Mouse (Mus musculus): Measurements from ENCODE around the gene Hbq1b. TPM values are rescaled to one million over a fixed set of nuclear protein-coding genes. Genes with fewer than 3 reads are reported as not detected.

Gene Hbq1b
- polyA plus RNA-seq, 1 experiment from 2014 or later, result 5.9 TPM

GRCm38 (mm10) chr11:32320507-32321195, 33.9 kb downstream of the Hbq1b start:
- H3K9me3 ChIP-seq (replicated peaks), result no peaks in the 10 kb centered on the region
- H3K4me3 ChIP-seq, result no peak overlapping the region
- no peaks in the 10 kb centered on the region for H3K27me3 ChIP-seq (ENCODE audit: low read depth, poor library complexity, severe bottlenecking)
- no peaks in the 10 kb centered on the region for H3K36me3 ChIP-seq
- H3K4me1 ChIP-seq, result 0 out of 2 replicates have a peak, but pooled peaks cover 7% of the 10 kb centered on the region
- 77% methylated on average over 11 of the region's 11 CpGs for WGBS
- DNase-seq (ENCODE audit: low spot score), result no peak
- H3K27ac ChIP-seq, result no peak overlapping the region; the same call in 1 of the 2 replicates

GRCm38 (mm10) chr11:32321196-32321565, 34.4 kb downstream of the Hbq1b start:
- DNase-seq (ENCODE audit: low spot score), result peak; percentile 57
- Histone ChIP-seq H3K4me3 (no peak overlapping the region), H3K9me3 (replicated peaks) (no peaks in the 10 kb centered on the region), H3K4me1 (0 out of 2 replicates have a peak, but pooled peaks cover 7% of the 10 kb centered on the region), H3K27me3 (ENCODE audit: low read depth, poor library complexity, severe bottlenecking) (no peaks in the 10 kb centered on the region), H3K36me3 (no peaks in the 10 kb centered on the region), H3K27ac (no peak overlapping the region)
- 44% methylated on average over 8 of the region's 8 CpGs for WGBS

- DNase-seq (ENCODE audit: low spot score), result peak; percentile 95
- WGBS, result 12% methylated on average over 15 of the region's 15 CpGs
- Histone ChIP-seq H3K4me3 (peak overlapping the region; percentile 31; the same call in 1 of the 2 replicates), H3K27me3 (ENCODE audit: low read depth, poor library complexity, severe bottlenecking) (no peaks in the 10 kb centered on the region), H3K4me1 (0 out of 2 replicates have a peak, but pooled peaks cover 7% of the 10 kb centered on the region), H3K36me3 (no peaks in the 10 kb centered on the region), H3K9me3 (replicated peaks) (no peaks in the 10 kb centered on the region), H3K27ac (no peak overlapping the region)
Measured at GRCm38 (mm10) chr11:32324609-32325008, 37.8 kb downstream of the Hbq1b start.

GRCm38 (mm10) chr11:32331075-32331474, 44.3 kb downstream of the Hbq1b start:
- Histone ChIP-seq H3K27ac (no peak overlapping the region), H3K4me3 (no peak overlapping the region), H3K9me3 (replicated peaks) (no peaks in the 10 kb centered on the region), H3K27me3 (ENCODE audit: low read depth, poor library complexity, severe bottlenecking) (no peaks in the 10 kb centered on the region), H3K4me1 (no peaks in the 10 kb centered on the region), H3K36me3 (no peaks in the 10 kb centered on the region)
- DNase-seq (ENCODE audit: low spot score), result no peak
- WGBS, result 78% methylated on average over 6 of the region's 6 CpGs

- DNase-seq (ENCODE audit: low spot score), result no peak
- H3K9me3 ChIP-seq (replicated peaks), result no peaks in the 10 kb centered on the region
- H3K36me3 ChIP-seq, result no peaks in the 10 kb centered on the region
- no peak overlapping the region for H3K4me3 ChIP-seq
- WGBS, result 74% methylated on average over 5 of the region's 5 CpGs
- no peaks in the 10 kb centered on the region for H3K4me1 ChIP-seq
- H3K27ac ChIP-seq, result no peak overlapping the region
- no peaks in the 10 kb centered on the region for H3K27me3 ChIP-seq (ENCODE audit: low read depth, poor library complexity, severe bottlenecking)
Measured at GRCm38 (mm10) chr11:32331861-32332260, 45.1 kb downstream of the Hbq1b start.

- no peaks in the 10 kb centered on the region for H3K4me1 ChIP-seq
- H3K27me3 ChIP-seq (ENCODE audit: low read depth, poor library complexity, severe bottlenecking), result no peaks in the 10 kb centered on the region
- H3K27ac ChIP-seq, result no peak overlapping the region
- H3K36me3 ChIP-seq, result no peaks in the 10 kb centered on the region
- H3K4me3 ChIP-seq, result no peak overlapping the region
- no peak for DNase-seq (ENCODE audit: low spot score)
- 79% methylated on average over 2 of the region's 2 CpGs for WGBS
- no peaks in the 10 kb centered on the region for H3K9me3 ChIP-seq (replicated peaks)
Measured at GRCm38 (mm10) chr11:32333235-32333634, 46.5 kb downstream of the Hbq1b start.

- H3K27ac ChIP-seq, result no peak overlapping the region
- peaks cover 4% of the 10 kb centered on the region for H3K4me1 ChIP-seq
- no peak overlapping the region for H3K4me3 ChIP-seq
- no peaks in the 10 kb centered on the region for H3K9me3 ChIP-seq (replicated peaks)
- WGBS, result 91% methylated on average over 6 of the region's 6 CpGs
- no peaks in the 10 kb centered on the region for H3K27me3 ChIP-seq (ENCODE audit: low read depth, poor library complexity, severe bottlenecking)
- no peaks in the 10 kb centered on the region for H3K36me3 ChIP-seq
- no peak for DNase-seq (ENCODE audit: low spot score)
Measured at GRCm38 (mm10) chr11:32336435-32336907, 49.7 kb downstream of the Hbq1b start.

Other genes with a start within 250 kb of the Hbq1b start
- gene Il9r, start 86.7 kb upstream of the Hbq1b start, polyA plus RNA-seq (2016; fragmentation: Nextera tagmentation; extraction: Ambion mirVana), result not detected in 2 replicates
- gene Snrnp25, start 81.5 kb upstream of the Hbq1b start, polyA plus RNA-seq (2016; fragmentation: Nextera tagmentation; extraction: Ambion mirVana), result 115 and 121 TPM in 2 replicates
- gene Rhbdf1, start 64.7 kb upstream of the Hbq1b start, polyA plus RNA-seq (2016; fragmentation: Nextera tagmentation; extraction: Ambion mirVana), result 28.1 and 31.1 TPM in 2 replicates
- gene Mpg, start 60.5 kb upstream of the Hbq1b start, polyA plus RNA-seq (2016; fragmentation: Nextera tagmentation; extraction: Ambion mirVana), result 36.2 and 45.2 TPM in 2 replicates
- gene Nprl3, start 19.3 kb upstream of the Hbq1b start, polyA plus RNA-seq (2016; fragmentation: Nextera tagmentation; extraction: Ambion mirVana), result 43.7 and 51.8 TPM in 2 replicates
- 2,528 and 3,017 TPM in 2 replicates for gene Hba-x, start 10.6 kb upstream of the Hbq1b start, polyA plus RNA-seq (2016; fragmentation: Nextera tagmentation; extraction: Ambion mirVana)
- 1,811 and 2,033 TPM in 2 replicates for gene Hba-a1, start 3.5 kb upstream of the Hbq1b start, polyA plus RNA-seq (2016; fragmentation: Nextera tagmentation; extraction: Ambion mirVana)
- 3,476 and 3,759 TPM in 2 replicates for gene Hba-a2, start 9.5 kb downstream of the Hbq1b start, polyA plus RNA-seq (2016; fragmentation: Nextera tagmentation; extraction: Ambion mirVana)
- not detected in 2 replicates for gene Hbq1a, start 13.1 kb downstream of the Hbq1b start, polyA plus RNA-seq (2016; fragmentation: Nextera tagmentation; extraction: Ambion mirVana)
- 25.0 and 31.3 TPM in 2 replicates for gene Sh3pxd2b, start 60.9 kb downstream of the Hbq1b start, polyA plus RNA-seq (2016; fragmentation: Nextera tagmentation; extraction: Ambion mirVana)
- gene Ubtd2, start 168.4 kb downstream of the Hbq1b start, polyA plus RNA-seq (2016; fragmentation: Nextera tagmentation; extraction: Ambion mirVana), result 74.2 and 82.0 TPM in 2 replicates
- gene Efcab9, start 245.1 kb downstream of the Hbq1b start, polyA plus RNA-seq (2016; fragmentation: Nextera tagmentation; extraction: Ambion mirVana), result 0.38 TPM in 1 of 2 replicates, not detected in the other
- gene Stk10, start 246.3 kb downstream of the Hbq1b start, polyA plus RNA-seq (2016; fragmentation: Nextera tagmentation; extraction: Ambion mirVana), result 2.2 and 2.8 TPM in 2 replicates